9 mouse cellular contexts compared by ENCODE assay signal in the genomic region with DNA sequence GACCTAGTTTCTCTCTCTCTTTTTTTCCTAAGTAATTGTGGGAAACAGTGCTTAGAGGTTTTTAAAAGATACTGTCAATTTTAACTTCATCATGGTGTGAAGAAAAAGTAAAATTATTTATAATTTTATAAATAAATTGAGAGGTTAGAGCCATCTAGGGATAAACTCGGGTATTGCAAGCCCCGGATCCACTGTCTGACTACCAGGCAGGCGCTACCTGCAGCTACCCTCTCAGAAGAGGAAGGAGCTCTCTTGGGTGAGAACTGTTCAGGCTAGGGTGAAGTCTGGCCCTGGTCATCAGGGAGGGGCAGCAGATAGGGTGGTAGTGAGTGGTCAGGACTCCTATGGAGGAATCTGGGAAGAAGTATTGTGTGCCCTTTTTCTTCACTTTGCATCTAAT.
A peak's percentile ranks its signal among the peaks of the same experiment; 100 is the strongest.
DNase-seq lines count a peak whose midpoint lies in the region; ATAC-seq and TF ChIP-seq lines count a peak whose summit lies in the region.
"Had no signal": no experiment of that assay in that cellular context is flagged by ENCODE, and none has a peak within 500 bp of the region (broad histone marks: within the 10 kb centered on the region; RNA-seq: fewer than 3 reads in every experiment).

No protein-coding gene starts in this region.

- H3K36me3 ChIP-seq in lung, postnatal 0 days (ENCODE audit: insufficient read depth, low read length) = no peaks in the 10 kb centered on the region

- peak; percentile 60 for TF ChIP-seq CTCF in lung, postnatal 0 days (IDR thresholded peaks at IDR 0.05)

- no peak for TF ChIP-seq EP300 in lung, postnatal 0 days (IDR thresholded peaks at IDR 0.05)

- no peak for DNase-seq in cerebellum, adult 11 months
- DNase-seq in kidney, adult 9 months = peak; percentile 86
- no peak for DNase-seq in kidney, adult 11 months
- peak; percentile 52 for DNase-seq in A20 (ENCODE audit: low read depth, low spot score)
- peak; percentile 62 to 73 for DNase-seq in cerebellum, postnatal 10 days
- DNase-seq in lung, postnatal 0 days (ENCODE audit: low spot score) = peak; percentile 43
- DNase-seq in ovary, postnatal 10 days (ENCODE audit: low spot score) = no peak

- 21% methylated on average over 3 of the region's 3 CpGs for WGBS in lung, postnatal 0 days

- 0 out of 2 replicates have a peak, but pooled peaks have one; percentile 52 for ATAC-seq in cerebellum, adult (ENCODE audit: insufficient number of reproducible peaks, low FRiP score, low TSS enrichment)
- ATAC-seq in lung, postnatal 0 days = no peak

- H3K9me3 ChIP-seq in lung, postnatal 0 days (ENCODE audit: low read length) = no peaks in the 10 kb centered on the region
- H3K9me3 ChIP-seq: limb, embryonic 12.5 days had no signal

- H3K9ac ChIP-seq in lung, postnatal 0 days (replicated peaks; ENCODE audit: low read depth) = no peak overlapping the region
- H3K9ac ChIP-seq: limb, embryonic 12.5 days had no signal

- H3K4me2 ChIP-seq in lung, postnatal 0 days (replicated peaks; ENCODE audit: low read depth, low read length) = no peak overlapping the region
- H3K4me2 ChIP-seq: limb, embryonic 12.5 days had no signal

- no peak overlapping the region for H3K4me3 ChIP-seq in lung, postnatal 0 days (ENCODE audit: low read depth, low read length)
- H3K4me3 ChIP-seq: limb, embryonic 12.5 days had no signal

- no peaks in the 10 kb centered on the region for H3K4me1 ChIP-seq in lung, postnatal 0 days (ENCODE audit: insufficient read depth, low read depth, low read length)

- no peak overlapping the region for H3K27ac ChIP-seq in lung, postnatal 0 days (ENCODE audit: low read length)
- H3K27ac ChIP-seq: limb, embryonic 12.5 days had no signal

- H3K27me3 ChIP-seq in lung, postnatal 0 days (replicated peaks; ENCODE audit: insufficient read depth, low read length) = no peaks in the 10 kb centered on the region
- H3K27me3 ChIP-seq: limb, embryonic 12.5 days had no signal

Comparison
In these comparisons a context has a peak if more than half of its experiments do, and no peak if none do; other contexts are left out.
1. DNase-seq: peak in kidney, adult 9 months (single experiment), A20 (single experiment), cerebellum, postnatal 10 days (2 of 2) and lung, postnatal 0 days (single experiment); none in cerebellum, adult 11 months (single experiment), kidney, adult 11 months (single experiment) and ovary, postnatal 10 days (single experiment).